Comparison of ENCODE assay signal across 11 mouse cellular contexts in genomic region chr14:76701911-76702708, GRCm38 (mm10).
A peak's percentile ranks its signal among the peaks of the same experiment; 100 is the strongest.
DNase-seq lines count a peak whose midpoint lies in the region; ATAC-seq lines count a peak whose summit lies in the region.
"Had no signal": no experiment of that assay in that cellular context is flagged by ENCODE, and none has a peak within 500 bp of the region (broad histone marks: within the 10 kb centered on the region; RNA-seq: fewer than 3 reads in every experiment).

No protein-coding gene starts in this region.

- no peak overlapping the region for H3K4me3 ChIP-seq in kidney, embryonic 15.5 days (replicated peaks)
- H3K4me3 ChIP-seq: midbrain, embryonic 13.5 days had no signal

- 50% methylated on average over 14 of the region's 14 CpGs for WGBS in kidney, embryonic 15.5 days

- H3K27me3 ChIP-seq in kidney, embryonic 15.5 days = no peaks in the 10 kb centered on the region
- H3K27me3 ChIP-seq: midbrain, embryonic 13.5 days had no signal

- H3K4me1 ChIP-seq in kidney, embryonic 15.5 days = peaks cover 46% of the 10 kb centered on the region

- no peak overlapping the region for H3K4me2 ChIP-seq in kidney, embryonic 15.5 days
- H3K4me2 ChIP-seq: midbrain, embryonic 13.5 days had no signal

- ATAC-seq in kidney, embryonic 15.5 days (replicated peaks; ENCODE audit: low FRiP score) = no peak
- ATAC-seq: midbrain, embryonic 13.5 days had no signal

- H3K36me3 ChIP-seq in kidney, embryonic 15.5 days = no peaks in the 10 kb centered on the region
- H3K36me3 ChIP-seq: midbrain, embryonic 13.5 days had no signal

- peak; percentile 66 for DNase-seq in adrenal gland, adult 2 months
- no peak for DNase-seq in adrenal gland, postnatal 4 days (ENCODE audit: low spot score in 2 of 2)
- DNase-seq in kidney, adult 11 months = no peak
- DNase-seq in thymus, postnatal 25 days = peak; percentile 9
- DNase-seq in thymus, postnatal 0 days (ENCODE audit: low spot score) = no peak
- no peak for DNase-seq in right cerebral cortex, postnatal 10 days (ENCODE audit: low spot score in 2 of 2)
- DNase-seq in ovary, postnatal 10 days (ENCODE audit: low spot score) = no peak
- DNase-seq: cerebellum, postnatal 36 days; gastrocnemius, postnatal 36 days had no signal

- H3K9ac ChIP-seq in kidney, embryonic 15.5 days = no peak overlapping the region
- H3K9ac ChIP-seq: midbrain, embryonic 13.5 days had no signal

- no peaks in the 10 kb centered on the region for H3K9me3 ChIP-seq in kidney, embryonic 15.5 days (replicated peaks)
- H3K9me3 ChIP-seq: midbrain, embryonic 13.5 days had no signal

- H3K27ac ChIP-seq in kidney, embryonic 15.5 days = peak overlapping the region; percentile 63
- H3K27ac ChIP-seq: midbrain, embryonic 13.5 days had no signal

Comparison
In these comparisons a context has a peak if more than half of its experiments do, and no peak if none do; other contexts are left out.
1. DNase-seq: peak in adrenal gland, adult 2 months (single experiment) and thymus, postnatal 25 days (single experiment); none in adrenal gland, postnatal 4 days (0 of 2), kidney, adult 11 months (single experiment), thymus, postnatal 0 days (single experiment), right cerebral cortex, postnatal 10 days (0 of 2) and ovary, postnatal 10 days (single experiment).